Mouse (Mus musculus): ENCODE data around the gene Il34. TPM values are rescaled to one million over a fixed set of nuclear protein-coding genes. Genes with fewer than 3 reads are reported as not detected.
A peak's percentile ranks its signal among the peaks of the same experiment; 100 is the strongest.

Il34 gene
- total and polyA plus RNA-seq, 2 experiments from 2014 or later: 8.8 to 11.4 TPM

DNA sequence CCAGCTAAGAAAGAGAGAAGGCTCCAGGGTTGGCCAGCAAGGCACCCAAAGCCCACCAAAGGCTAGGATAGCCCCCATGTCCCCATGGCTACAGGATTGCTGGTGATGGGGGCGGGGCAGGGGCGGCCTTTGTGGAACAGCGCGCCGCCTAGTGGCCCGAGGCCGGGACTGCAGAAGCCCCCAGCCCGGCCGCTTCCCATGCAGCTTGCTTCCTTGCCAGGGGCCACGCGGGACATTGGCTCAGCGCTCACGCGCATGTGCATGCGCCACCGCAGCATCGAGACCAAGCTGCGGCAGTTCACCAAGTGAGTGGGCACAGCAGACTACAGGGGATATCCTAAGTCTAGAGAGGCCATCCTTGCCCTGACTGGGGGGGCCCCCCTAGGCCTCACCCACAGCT is 78.8 kb downstream of the Il34 start:
- H3K9me3 ChIP-seq (ENCODE audit: low read length): no peaks in the 10 kb centered on the region
- H3K36me3 ChIP-seq (ENCODE audit: insufficient read depth, low read length): peaks cover 51% of the 10 kb centered on the region
- 0 out of 2 replicates have a peak overlapping the region, but pooled peaks have one; percentile 28 for H3K9ac ChIP-seq (replicated peaks; ENCODE audit: low read length)
- WGBS: 3% methylated on average over 18 of the region's 18 CpGs
- peak; percentile 89 for DNase-seq (ENCODE audit: low spot score)
- no peak overlapping the region for H3K4me3 ChIP-seq (ENCODE audit: low read length)
- peak overlapping the region; percentile 98; the same call in 1 of the 2 replicates for H3K27ac ChIP-seq
- no peak overlapping the region for H3K4me2 ChIP-seq (ENCODE audit: low read depth, low read length)
- H3K27me3 ChIP-seq (ENCODE audit: insufficient read depth, low read length): no peaks in the 10 kb centered on the region
- peak; percentile 31 for ATAC-seq
- TF ChIP-seq CTCF (IDR thresholded peaks at IDR 0.05; ENCODE audit: low read depth): peak; percentile 91
- peaks cover 38% of the 10 kb centered on the region for H3K4me1 ChIP-seq (ENCODE audit: insufficient read depth, low read length)

DNA sequence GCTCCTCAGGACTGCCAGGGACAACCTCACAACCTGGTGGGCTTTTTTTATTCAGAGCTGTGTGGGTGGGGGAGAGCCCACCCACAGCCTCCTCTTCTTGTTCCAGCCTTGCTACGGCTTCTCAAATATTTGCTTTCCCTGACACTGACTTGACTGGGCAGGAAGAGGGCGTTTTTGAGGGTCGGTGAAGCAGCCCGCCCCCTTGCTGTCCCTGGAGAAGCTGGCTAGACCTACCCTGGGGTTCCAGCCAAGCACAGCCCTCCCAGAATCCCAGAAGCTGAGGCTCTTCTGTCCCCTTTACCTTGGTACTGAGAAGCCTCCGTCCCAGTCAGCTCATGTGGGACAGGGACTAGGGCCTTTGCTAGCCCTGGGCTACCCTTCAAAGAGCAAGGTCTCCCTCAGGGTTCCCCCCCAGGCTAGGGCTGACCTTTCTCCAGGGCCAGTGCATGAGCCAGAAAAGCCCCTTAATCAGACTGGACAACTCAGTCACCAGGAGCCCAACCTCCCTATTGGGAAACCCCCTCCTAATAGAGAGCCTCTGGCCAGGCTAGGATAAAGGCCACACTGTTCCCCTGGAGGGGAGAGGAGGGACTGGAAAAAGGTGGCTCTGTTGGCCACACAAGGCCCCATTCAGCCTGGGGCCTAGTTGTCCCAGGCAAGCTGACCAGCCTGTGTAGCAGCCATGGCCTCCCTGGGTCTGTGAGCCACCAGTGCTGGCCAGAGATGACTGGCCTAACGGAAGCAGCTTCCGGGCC is 80.5 kb downstream of the Il34 start:
- H3K4me2 ChIP-seq (ENCODE audit: low read depth, low read length): peak overlapping the region; percentile 81
- 0 out of 2 replicates have a peak overlapping the region, but pooled peaks have one; percentile 4 for H3K4me3 ChIP-seq (ENCODE audit: low read length)
- WGBS: 27% methylated on average over 7 of the region's 7 CpGs
- TF ChIP-seq CTCF (IDR thresholded peaks at IDR 0.05; ENCODE audit: low read depth): peak; percentile 24
- no peaks in the 10 kb centered on the region for H3K27me3 ChIP-seq (ENCODE audit: insufficient read depth, low read length)
- DNase-seq (ENCODE audit: low spot score) (peak; percentile 65), ATAC-seq (peak; percentile 31; the same call in 1 of the 2 replicates)
- H3K9me3 ChIP-seq (ENCODE audit: low read length): no peaks in the 10 kb centered on the region
- peak overlapping the region; percentile 99 for H3K9ac ChIP-seq (replicated peaks; ENCODE audit: low read length)
- peaks cover 44% of the 10 kb centered on the region for H3K4me1 ChIP-seq (ENCODE audit: insufficient read depth, low read length)
- H3K36me3 ChIP-seq (ENCODE audit: insufficient read depth, low read length): peaks cover 39% of the 10 kb centered on the region
- peak overlapping the region; percentile 98 for H3K27ac ChIP-seq

DNA sequence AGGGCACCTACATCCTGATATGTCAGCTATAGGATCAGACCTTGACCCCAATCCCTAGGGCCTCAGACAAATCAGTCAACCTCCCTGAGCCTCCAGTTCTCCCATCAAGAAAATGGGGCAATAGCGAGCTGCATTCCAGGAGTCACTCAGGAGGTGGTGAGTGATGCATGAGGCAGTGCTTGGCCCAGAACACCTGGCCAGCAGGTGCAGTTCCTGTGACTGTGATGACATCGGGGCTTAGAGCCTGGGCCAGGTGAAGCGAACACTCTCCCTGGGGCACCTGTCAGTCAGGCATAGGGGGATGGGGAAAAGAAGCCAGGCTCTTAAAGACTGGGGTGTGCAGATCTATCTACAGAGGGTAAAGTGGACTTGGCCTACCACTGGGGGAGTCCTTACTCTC is 81.2 kb downstream of the Il34 start:
- no peak for ATAC-seq
- H3K4me3 ChIP-seq (ENCODE audit: low read length): peak overlapping the region; percentile 90; the same call in 1 of the 2 replicates

DNA sequence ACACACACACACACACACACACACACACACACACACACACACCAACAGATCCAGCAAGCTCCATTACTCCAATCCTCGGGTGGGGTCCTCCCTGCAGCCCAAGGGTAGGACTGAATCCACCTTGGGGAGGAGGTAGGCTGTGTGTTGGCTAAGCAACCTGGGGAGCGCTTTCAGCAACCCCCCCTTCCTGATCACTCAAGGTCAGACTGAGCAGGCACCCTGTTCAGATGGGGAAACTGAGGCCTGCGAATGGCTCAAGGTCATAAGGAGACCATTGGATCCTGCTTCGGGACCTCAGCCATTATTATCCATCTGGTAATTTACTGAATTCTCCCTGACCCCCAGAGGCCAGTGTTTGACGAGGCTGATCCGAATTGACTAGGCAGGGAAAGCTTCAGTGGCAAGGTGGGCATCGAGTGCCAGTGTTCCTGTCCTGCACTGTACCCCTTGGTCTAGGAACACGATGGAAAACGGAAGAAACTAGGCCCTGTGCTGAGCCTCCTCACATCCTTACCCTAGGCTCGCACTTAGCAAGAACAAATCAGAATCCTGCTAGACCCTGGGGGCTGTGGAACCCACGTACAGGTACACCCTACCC is 83.2 kb downstream of the Il34 start:
- ATAC-seq (no peak), DNase-seq (ENCODE audit: low spot score) (no peak)
- H3K36me3 ChIP-seq (ENCODE audit: insufficient read depth, low read length): peaks cover 12% of the 10 kb centered on the region; the same call in 1 of the 2 replicates
- TF ChIP-seq CTCF (IDR thresholded peaks at IDR 0.05; ENCODE audit: low read depth): no peak
- no peaks in the 10 kb centered on the region for H3K9me3 ChIP-seq (ENCODE audit: low read length)
- WGBS: 20% methylated on average over 11 of the region's 11 CpGs
- peak overlapping the region; percentile 81 for H3K4me2 ChIP-seq (ENCODE audit: low read depth, low read length)
- H3K27ac ChIP-seq: peak overlapping the region; percentile 98
- peak overlapping the region; percentile 99 for H3K9ac ChIP-seq (replicated peaks; ENCODE audit: low read length)
- H3K4me3 ChIP-seq (ENCODE audit: low read length): peak overlapping the region; percentile 90
- no peaks in the 10 kb centered on the region for H3K27me3 ChIP-seq (ENCODE audit: insufficient read depth, low read length)
- H3K4me1 ChIP-seq (ENCODE audit: insufficient read depth, low read length): peaks cover 69% of the 10 kb centered on the region

More for the DNA sequence above, 81.2 kb downstream of the Il34 start:
- Histone ChIP-seq H3K9ac (replicated peaks; ENCODE audit: low read length) (peak overlapping the region; percentile 99), H3K36me3 (ENCODE audit: insufficient read depth, low read length) (peaks cover 32% of the 10 kb centered on the region), H3K4me2 (ENCODE audit: low read depth, low read length) (peak overlapping the region; percentile 81), H3K27me3 (ENCODE audit: insufficient read depth, low read length) (no peaks in the 10 kb centered on the region), H3K9me3 (ENCODE audit: low read length) (no peaks in the 10 kb centered on the region), H3K4me1 (ENCODE audit: insufficient read depth, low read length) (peaks cover 51% of the 10 kb centered on the region), H3K27ac (peak overlapping the region; percentile 98)
- 68% methylated on average over 3 of the region's 3 CpGs for WGBS
- no peak for TF ChIP-seq CTCF (IDR thresholded peaks at IDR 0.05; ENCODE audit: low read depth)
- no peak for DNase-seq (ENCODE audit: low spot score)

DNA sequence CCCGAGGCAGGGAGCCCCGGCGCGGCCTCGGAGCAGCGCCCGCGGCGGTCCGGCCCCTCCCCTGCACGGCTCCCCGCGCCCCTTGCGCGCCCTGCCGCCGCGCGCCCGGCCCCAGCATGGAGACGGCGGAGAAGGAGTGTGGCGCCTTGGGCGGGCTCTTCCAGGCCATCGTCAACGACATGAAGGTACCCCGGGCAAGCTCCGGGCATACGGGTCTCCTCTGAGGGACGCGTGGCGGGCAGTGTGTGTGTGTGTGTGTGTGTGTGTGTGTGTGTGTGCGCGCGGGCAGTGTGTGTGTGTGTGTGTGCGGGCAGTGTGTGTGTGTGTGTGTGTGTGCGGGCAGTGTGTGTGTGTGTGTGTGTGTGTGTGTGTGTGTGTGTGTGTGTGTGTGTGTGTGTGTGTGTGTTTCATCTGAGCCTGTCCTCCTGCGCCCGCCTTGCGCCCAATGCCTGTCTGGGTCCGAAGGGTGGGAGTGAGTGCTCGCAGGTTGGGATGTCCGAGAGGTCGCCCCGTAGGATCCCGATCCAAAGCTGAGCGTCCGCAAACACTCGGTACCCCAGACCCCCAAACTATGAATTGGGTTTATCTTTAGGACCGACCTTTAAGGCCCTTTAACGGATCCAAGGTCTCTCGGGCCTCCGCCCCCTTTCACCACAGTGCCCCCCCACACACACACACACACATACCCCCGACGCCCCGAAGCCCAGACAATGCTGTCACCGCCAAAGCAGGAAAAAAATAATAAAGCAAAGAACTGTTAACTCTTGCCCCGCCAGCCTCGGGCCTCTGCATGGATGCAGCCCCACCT is 83.9 kb downstream of the Il34 start:
- WGBS: under 1% methylated on average over 48 of the region's 59 CpGs
- Histone ChIP-seq H3K27me3 (ENCODE audit: insufficient read depth, low read length) (no peaks in the 10 kb centered on the region), H3K9me3 (ENCODE audit: low read length) (no peaks in the 10 kb centered on the region), H3K27ac (peak overlapping the region; percentile 98), H3K9ac (replicated peaks; ENCODE audit: low read length) (peak overlapping the region; percentile 99), H3K36me3 (ENCODE audit: insufficient read depth, low read length) (peaks cover 5% of the 10 kb centered on the region; the same call in 1 of the 2 replicates), H3K4me3 (ENCODE audit: low read length) (peak overlapping the region; percentile 90), H3K4me2 (ENCODE audit: low read depth, low read length) (peak overlapping the region; percentile 81), H3K4me1 (ENCODE audit: insufficient read depth, low read length) (peaks cover 71% of the 10 kb centered on the region)
- TF ChIP-seq CTCF (IDR thresholded peaks at IDR 0.05; ENCODE audit: low read depth): no peak
- DNase-seq (ENCODE audit: low spot score): peak; percentile 67
- peak; percentile 44 for ATAC-seq

Data from hindbrain, postnatal 0 days (tissue).